Mouse (Mus musculus) heart, embryonic 10.5 days (tissue): ENCODE results near the gene Atxn3. TPM values are rescaled to one million over a fixed set of nuclear protein-coding genes. Genes with fewer than 3 reads are reported as not detected.

Source experiments
- DNase-seq: peaks from one replicate; pipeline ENCODE4 v3.0.0-alpha.2; 2017; ENCODE audit warnings: low spot score
- H3K27ac ChIP-seq: fragments of 300-500 bp; sonication (generic); 2 replicates; pipeline ENCODE4 v1.5.1; 2016; ENCODE audit warnings: mild to moderate bottlenecking
- H3K27me3 ChIP-seq: fragments of 300-500 bp; sonication (generic); 2 replicates; pipeline ENCODE4 v1.6.1; 2016; ENCODE audit warnings: mild to moderate bottlenecking; ENCODE audit not compliant: poor library complexity, insufficient read depth, severe bottlenecking
- H3K36me3 ChIP-seq: fragments of 300-500 bp; sonication (generic); 2 replicates; pipeline ENCODE4 v1.6.1; 2016; ENCODE audit warnings: mild to moderate bottlenecking, moderate library complexity
- H3K4me1 ChIP-seq: fragments of 300-500 bp; sonication (generic); 2 replicates; pipeline ENCODE4 v1.6.1; 2016; ENCODE audit warnings: mild to moderate bottlenecking
- H3K4me3 ChIP-seq: fragments of 300-500 bp; sonication (generic); 2 replicates; pipeline ENCODE4 v1.5.1; 2016; ENCODE audit warnings: mild to moderate bottlenecking, moderate library complexity
- H3K9me3 ChIP-seq: fragments of 300-500 bp; sonication (generic); 2 replicates; pipeline ENCODE4 v1.6.1; 2016; ENCODE audit warnings: mild to moderate bottlenecking, moderate library complexity
- WGBS: fragments of 180-500 bp; shearing (Covaris S2); methylation state at CpG from one replicate; pipeline ENCODE4 v1.1.7; 2016; 5-methylcytosine and 5-hydroxymethylcytosine counted together
- polyA plus RNA-seq: library from polyadenylated mRNA; unstranded; fragments of >200 nt; fragmentation: Nextera tagmentation; extraction: Ambion mirVana; gene quantifications from 2 replicates; pipeline ENCODE4 v1.2.1, GENCODE M21; 2016

Atxn3 gene
- polyA plus RNA-seq, 1 experiment from 2014 or later = 8.4 TPM

DNA sequence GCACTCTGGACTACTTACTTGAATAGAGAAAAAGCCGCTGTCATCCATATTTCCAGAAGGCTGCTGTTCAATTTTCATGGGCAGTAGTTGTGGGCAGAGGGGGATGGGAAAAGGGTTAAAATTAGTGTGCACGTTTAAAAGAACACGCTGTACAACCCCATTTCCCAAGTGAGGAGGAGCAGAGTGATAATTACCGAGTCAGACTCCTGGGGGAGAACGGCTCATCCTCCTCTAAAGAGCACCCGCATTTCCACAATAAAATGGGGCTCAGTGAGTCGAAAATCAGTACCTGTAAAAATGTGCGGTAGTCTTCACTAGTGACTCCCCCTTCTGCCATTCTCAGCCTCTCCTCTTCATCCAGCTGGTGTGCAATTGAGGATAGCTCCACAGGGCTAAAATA is 10.1 kb downstream of the Atxn3 start:
- WGBS = 89% methylated on average over 8 of the region's 8 CpGs
- no peak for DNase-seq
- Histone ChIP-seq H3K27ac (no peak overlapping the region), H3K4me3 (no peak overlapping the region), H3K36me3 (peaks cover 31% of the 10 kb centered on the region), H3K4me1 (no peaks in the 10 kb centered on the region), H3K27me3 (no peaks in the 10 kb centered on the region), H3K9me3 (no peaks in the 10 kb centered on the region)

DNA sequence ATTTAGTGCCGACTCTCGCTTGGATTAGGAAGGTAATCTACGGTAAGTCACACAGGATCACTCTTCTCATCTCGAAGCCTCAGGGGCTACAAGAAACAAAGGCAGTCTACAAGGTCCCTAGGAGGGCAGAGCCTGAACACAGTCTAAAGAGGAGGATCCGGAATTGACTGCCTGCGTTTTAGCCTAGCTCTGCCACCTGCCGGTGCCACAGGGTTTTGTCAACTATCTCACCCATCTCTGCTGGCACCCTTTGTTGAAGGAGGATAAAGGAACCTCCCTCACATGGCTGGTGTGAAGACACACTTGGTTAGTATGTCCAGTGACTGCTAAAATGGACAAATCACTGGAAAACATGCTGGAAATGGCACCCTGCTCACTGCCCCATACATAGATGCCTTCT is 20.5 kb downstream of the Atxn3 start:
- H3K4me3 ChIP-seq = no peak overlapping the region
- peaks cover 53% of the 10 kb centered on the region for H3K36me3 ChIP-seq
- 89% methylated on average over 7 of the region's 7 CpGs for WGBS
- H3K27me3 ChIP-seq = no peaks in the 10 kb centered on the region
- DNase-seq = no peak
- H3K27ac ChIP-seq = no peak overlapping the region
- no peaks in the 10 kb centered on the region for H3K9me3 ChIP-seq
- H3K4me1 ChIP-seq = no peaks in the 10 kb centered on the region

DNA sequence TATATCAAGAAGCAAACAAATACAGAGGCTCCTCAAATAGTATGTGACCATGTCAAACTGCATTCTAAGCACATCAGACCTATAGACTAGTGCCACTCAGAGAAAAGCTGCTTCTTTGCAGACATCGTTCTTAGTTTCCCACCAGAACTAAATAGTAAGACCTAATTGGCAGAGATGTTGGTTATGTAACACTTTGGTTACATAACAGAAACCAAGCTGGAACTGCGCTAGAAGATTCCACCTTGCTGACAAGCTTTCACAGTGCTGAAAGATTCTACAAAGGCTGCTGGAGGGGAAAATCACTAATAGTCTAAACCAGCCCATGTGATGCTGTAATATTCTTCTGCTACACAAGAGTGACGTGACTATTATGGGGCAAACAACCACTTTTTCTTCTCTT is 22.8 kb downstream of the Atxn3 start:
- Histone ChIP-seq H3K4me1 (no peaks in the 10 kb centered on the region), H3K36me3 (peaks cover 58% of the 10 kb centered on the region), H3K9me3 (no peaks in the 10 kb centered on the region), H3K27me3 (no peaks in the 10 kb centered on the region), H3K27ac (no peak overlapping the region), H3K4me3 (no peak overlapping the region)
- 89% methylated on average over 3 of the region's 3 CpGs for WGBS
- no peak for DNase-seq

DNA sequence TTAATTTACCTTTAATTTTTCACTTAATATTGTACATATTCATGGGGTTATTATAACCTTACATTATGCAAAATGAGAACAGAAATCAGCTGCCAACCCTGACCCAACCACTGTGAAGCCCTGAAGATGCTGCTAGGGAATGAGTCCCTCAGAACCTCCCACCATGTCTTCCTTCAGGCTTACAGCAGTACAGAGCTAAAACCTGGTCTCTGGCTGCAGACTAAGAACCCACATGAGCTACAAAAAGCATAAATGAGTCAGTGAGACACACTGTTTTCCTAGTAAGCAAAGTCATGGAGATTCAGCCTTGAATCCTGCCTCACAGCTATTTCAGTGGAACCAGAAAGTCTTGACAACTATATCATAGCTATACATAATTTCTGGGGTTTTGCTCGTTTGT is 29.6 kb downstream of the Atxn3 start:
- no peak for DNase-seq
- Histone ChIP-seq H3K36me3 (peaks cover 75% of the 10 kb centered on the region), H3K27ac (no peak overlapping the region), H3K27me3 (no peaks in the 10 kb centered on the region), H3K4me1 (no peaks in the 10 kb centered on the region), H3K9me3 (no peaks in the 10 kb centered on the region), H3K4me3 (no peak overlapping the region)
- WGBS = 76% methylated on average over 1 of the region's 1 CpGs

DNA sequence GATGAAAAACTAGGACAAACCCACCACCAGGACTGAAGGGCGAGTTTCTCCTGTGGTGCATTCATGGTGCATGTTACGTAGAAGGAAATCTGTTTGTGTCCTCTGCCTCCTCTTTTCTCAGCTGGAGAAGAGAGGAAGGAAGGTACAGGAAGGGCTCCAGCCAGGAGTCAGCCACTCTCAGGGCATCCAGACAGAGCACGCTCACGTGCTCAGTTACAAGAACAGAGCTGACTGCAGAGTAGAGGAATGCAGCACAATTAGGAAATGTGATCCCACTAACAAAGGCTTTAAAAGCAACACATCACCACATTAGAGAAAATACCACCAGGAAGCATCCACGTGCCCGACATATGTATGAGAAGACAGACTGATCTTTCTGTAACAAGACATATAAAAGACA is 35.7 kb downstream of the Atxn3 start:
- DNase-seq = no peak
- Histone ChIP-seq H3K27ac (no peak overlapping the region), H3K4me1 (no peaks in the 10 kb centered on the region), H3K27me3 (no peaks in the 10 kb centered on the region), H3K9me3 (no peaks in the 10 kb centered on the region), H3K36me3 (peaks cover 33% of the 10 kb centered on the region), H3K4me3 (no peak overlapping the region)
- 79% methylated on average over 6 of the region's 6 CpGs for WGBS

DNA sequence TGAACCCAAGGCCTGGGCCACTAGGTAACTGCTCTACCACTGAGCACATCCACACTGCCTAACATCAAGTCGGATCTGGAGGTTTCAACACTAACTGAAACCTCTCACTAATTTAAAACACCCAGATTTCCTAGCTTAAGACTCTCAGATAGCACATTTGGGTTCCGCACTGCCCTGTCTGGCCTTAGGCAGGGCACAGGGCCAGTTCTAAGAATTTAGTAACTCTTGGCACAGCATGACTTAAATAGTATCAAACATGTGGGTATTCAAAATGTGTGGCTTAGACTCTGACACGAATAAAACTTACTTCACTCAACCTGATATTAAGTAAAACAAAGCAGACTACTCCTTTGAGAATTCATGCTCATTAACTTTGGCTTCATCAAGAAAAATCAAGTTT is 38.2 kb downstream of the Atxn3 start:
- Histone ChIP-seq H3K36me3 (peaks cover 14% of the 10 kb centered on the region; the same call in 1 of the 2 replicates), H3K27ac (no peak overlapping the region), H3K27me3 (no peaks in the 10 kb centered on the region), H3K4me3 (no peak overlapping the region), H3K4me1 (no peaks in the 10 kb centered on the region), H3K9me3 (no peaks in the 10 kb centered on the region)
- 84% methylated on average over 3 of the region's 3 CpGs for WGBS
- no peak for DNase-seq

DNA sequence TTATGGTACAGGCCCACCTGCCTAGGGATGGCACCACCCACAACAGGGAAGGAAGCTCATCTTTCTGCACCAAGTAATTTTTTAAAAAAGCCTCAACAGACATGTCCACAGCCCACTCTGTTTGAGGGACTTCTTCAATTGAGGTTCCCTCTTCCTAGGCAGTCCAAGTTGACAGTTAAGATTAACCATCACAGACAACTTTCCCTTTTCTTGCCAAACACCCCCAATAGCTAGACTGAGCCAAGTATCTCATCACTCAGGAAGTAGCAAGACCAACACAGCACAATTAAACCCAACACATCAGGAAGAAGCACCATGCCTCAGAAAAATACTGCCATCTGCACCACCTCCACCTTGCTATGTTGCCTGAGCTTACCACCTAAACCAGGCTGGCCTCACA is 40.9 kb downstream of the Atxn3 start:
- Histone ChIP-seq H3K27me3 (no peaks in the 10 kb centered on the region), H3K9me3 (no peaks in the 10 kb centered on the region), H3K27ac (no peak overlapping the region), H3K4me1 (peaks cover 3% of the 10 kb centered on the region; the same call in 1 of the 2 replicates), H3K36me3 (no peaks in the 10 kb centered on the region), H3K4me3 (no peak overlapping the region)
- no peak for DNase-seq

DNA sequence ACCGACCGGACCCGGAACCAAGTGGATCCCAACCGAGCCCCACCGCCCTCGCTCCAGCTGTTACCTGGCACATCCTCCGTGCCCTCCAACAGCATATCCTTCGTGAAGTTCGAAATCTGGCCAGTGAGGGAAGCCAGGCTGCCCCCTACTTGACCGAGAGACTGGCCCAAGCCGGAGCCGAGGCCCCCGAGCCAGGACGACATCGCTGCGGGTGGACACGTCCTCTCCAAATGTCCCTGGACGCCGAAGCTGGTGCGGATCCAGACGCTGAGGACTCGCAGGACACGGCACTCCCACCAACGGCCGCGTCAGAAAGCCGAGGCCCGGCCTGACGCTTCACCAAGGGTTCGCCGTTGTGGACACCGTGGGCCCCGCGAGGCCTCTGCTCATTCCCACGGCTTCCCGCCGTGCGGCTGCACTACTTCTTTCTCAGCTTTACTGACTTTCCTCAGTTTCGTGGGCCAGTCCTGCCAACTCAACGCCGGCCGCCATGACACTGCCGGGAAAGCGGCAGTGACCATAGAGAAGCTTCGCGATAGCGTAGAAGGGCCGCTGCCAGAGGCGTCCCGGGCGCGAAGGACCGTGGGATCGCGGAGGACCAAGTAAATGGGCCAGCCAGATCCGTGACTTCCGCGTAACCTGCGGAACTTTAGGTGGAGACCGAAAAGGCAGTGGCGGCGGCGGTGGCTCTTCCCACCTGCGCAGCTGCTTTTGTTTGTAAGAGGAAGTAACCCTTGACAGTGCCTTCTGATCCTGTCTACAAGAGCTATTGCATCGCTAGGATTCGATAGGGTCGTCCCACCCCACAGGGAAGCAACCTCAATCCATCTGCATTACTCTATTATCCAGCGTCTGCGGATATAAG is 45.2 kb downstream of the Atxn3 start, which contains the start of gene Trip11:
TSS of gene Trip11 (minus strand) at position 642 of the 865 bp plus-strand sequence.
- no peaks in the 10 kb centered on the region for H3K9me3 ChIP-seq
- WGBS = under 1% methylated on average over 69 of the region's 69 CpGs
- peak; percentile 95 for DNase-seq
- H3K27me3 ChIP-seq = no peaks in the 10 kb centered on the region
- H3K27ac ChIP-seq = peak within 1 kb of the TSS; percentile 94
- peak within 1 kb of the TSS; percentile 78 for H3K4me3 ChIP-seq
- peaks cover 13% of the 10 kb centered on the region for H3K4me1 ChIP-seq
- H3K36me3 ChIP-seq = peaks cover 13% of the 10 kb centered on the region

DNA sequence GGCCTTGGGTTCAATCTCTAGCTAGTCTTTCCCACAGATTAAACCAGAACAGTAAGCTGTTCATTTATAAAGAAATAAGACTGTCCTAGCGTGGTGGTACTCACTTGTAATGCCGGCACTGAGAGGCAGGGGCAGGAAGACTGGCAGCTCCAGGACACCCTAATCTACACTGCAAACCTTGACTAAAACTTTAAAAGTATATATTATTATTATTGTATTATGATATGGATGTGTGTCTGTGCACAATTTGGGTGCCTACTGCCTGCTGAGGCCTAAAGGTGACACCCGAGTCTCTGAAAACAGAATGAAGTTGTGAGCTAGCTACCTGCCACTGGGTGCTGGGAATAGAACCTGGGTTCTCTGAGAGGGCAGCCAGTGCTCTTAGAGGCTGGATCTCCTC is 46.7 kb downstream of the Atxn3 start:
- H3K4me3 ChIP-seq = peak overlapping the region; percentile 78; the same call in 1 of the 2 replicates
- peaks cover 13% of the 10 kb centered on the region for H3K4me1 ChIP-seq
- H3K27me3 ChIP-seq = no peaks in the 10 kb centered on the region
- H3K27ac ChIP-seq = no peak overlapping the region
- peaks cover 14% of the 10 kb centered on the region for H3K36me3 ChIP-seq
- H3K9me3 ChIP-seq = no peaks in the 10 kb centered on the region
- no peak for DNase-seq
- 92% methylated on average over 3 of the region's 3 CpGs for WGBS

DNA sequence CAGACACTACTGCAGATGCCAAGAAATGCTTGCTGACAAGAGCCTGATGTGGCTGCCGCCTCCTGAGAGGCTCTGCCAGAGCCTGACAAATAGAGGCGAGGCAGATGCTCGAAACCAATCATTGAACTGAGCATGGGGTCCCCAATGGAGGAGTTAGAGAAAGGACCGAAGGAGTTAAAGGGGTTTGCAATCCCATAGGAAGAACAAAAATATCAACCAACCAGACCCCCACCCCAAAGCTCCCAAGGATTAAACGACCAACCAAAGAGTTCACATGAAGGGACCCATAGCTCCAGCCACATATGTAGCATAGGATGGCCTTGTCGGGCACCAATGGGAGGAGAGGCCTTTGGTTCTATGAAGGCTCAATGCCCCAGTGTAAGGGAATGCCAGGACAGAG is 47.7 kb downstream of the Atxn3 start:
- Histone ChIP-seq H3K4me1 (peaks cover 13% of the 10 kb centered on the region), H3K27me3 (no peaks in the 10 kb centered on the region), H3K4me3 (no peak overlapping the region), H3K36me3 (peaks cover 22% of the 10 kb centered on the region), H3K9me3 (no peaks in the 10 kb centered on the region), H3K27ac (no peak overlapping the region)
- 89% methylated on average over 6 of the region's 6 CpGs for WGBS
- no peak for DNase-seq

DNA sequence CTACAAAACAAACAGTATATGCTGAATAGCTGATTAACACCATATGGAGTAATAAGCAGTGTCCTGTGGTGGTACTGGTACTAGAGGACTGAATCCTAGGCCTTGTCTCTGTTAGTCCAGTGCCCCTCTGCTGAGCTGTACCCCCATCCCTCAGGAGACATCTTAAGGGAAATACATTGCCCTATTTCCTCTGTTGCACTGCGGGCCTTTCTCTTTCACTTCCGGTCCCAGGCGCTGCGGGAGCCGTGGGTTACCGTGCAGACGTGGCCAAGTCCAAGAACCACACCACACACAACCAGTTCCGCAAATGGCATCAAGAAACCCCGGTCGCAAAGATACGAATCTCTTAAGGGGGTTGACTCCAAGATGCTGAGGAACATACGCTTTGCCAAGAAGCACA is 52.2 kb downstream of the Atxn3 start:
- 90% methylated on average over 12 of the region's 12 CpGs for WGBS
- Histone ChIP-seq H3K4me1 (no peaks in the 10 kb centered on the region), H3K27me3 (no peaks in the 10 kb centered on the region), H3K9me3 (no peaks in the 10 kb centered on the region), H3K36me3 (peaks cover 41% of the 10 kb centered on the region), H3K27ac (no peak overlapping the region), H3K4me3 (no peak overlapping the region)
- DNase-seq = no peak

DNA sequence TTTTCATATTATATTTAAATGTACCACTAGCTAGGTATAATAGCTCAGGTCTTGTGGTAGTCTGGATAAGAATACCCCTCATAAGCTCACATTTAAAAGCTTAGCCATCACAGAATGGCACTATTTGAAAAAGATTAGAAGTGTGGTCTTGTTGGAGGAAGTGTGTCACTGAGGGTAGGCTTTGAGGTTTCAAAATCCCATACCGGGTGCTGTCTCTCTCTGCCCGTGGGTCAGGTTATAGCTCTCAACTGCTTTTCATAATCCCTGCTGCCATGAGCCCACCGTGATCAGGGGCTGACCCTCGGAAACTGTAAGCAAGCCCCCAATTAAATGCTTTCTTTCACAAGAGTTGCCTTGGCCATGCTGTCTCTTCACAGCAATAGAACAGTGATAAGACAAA is 53.1 kb downstream of the Atxn3 start:
- no peak for DNase-seq
- H3K4me3 ChIP-seq = no peak overlapping the region
- H3K4me1 ChIP-seq = no peaks in the 10 kb centered on the region
- H3K9me3 ChIP-seq = no peaks in the 10 kb centered on the region
- 90% methylated on average over 4 of the region's 4 CpGs for WGBS
- H3K27me3 ChIP-seq = no peaks in the 10 kb centered on the region
- peaks cover 42% of the 10 kb centered on the region for H3K36me3 ChIP-seq
- H3K27ac ChIP-seq = no peak overlapping the region

DNA sequence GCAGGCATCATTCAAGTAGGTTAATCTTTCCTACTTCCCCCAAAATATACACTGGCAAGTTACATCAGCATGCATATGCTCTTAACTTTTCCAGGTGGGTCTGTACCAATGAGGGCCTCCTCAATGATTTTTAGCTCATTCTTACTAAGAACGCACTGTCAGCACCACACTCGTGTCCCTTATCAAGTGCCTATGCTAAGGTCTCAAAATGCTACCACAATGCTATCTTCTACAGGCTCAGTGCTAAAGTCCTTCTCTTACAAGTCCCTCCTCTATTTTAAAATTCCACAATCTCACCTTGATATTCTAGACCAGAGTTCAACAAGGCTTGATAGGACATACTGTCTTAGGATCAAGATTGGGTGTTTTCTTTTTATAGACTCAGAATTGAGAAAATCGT is 53.9 kb downstream of the Atxn3 start:
- H3K4me3 ChIP-seq = no peak overlapping the region
- H3K9me3 ChIP-seq = no peaks in the 10 kb centered on the region
- peaks cover 47% of the 10 kb centered on the region for H3K36me3 ChIP-seq
- 82% methylated on average over 3 of the region's 3 CpGs for WGBS
- DNase-seq = no peak
- H3K27me3 ChIP-seq = no peaks in the 10 kb centered on the region
- no peaks in the 10 kb centered on the region for H3K4me1 ChIP-seq
- no peak overlapping the region for H3K27ac ChIP-seq
